Mouse (Mus musculus): ENCODE results near the gene Ercc8.
A peak's percentile ranks its signal among the peaks of the same experiment; 100 is the strongest.

Gene Ercc8

DNA sequence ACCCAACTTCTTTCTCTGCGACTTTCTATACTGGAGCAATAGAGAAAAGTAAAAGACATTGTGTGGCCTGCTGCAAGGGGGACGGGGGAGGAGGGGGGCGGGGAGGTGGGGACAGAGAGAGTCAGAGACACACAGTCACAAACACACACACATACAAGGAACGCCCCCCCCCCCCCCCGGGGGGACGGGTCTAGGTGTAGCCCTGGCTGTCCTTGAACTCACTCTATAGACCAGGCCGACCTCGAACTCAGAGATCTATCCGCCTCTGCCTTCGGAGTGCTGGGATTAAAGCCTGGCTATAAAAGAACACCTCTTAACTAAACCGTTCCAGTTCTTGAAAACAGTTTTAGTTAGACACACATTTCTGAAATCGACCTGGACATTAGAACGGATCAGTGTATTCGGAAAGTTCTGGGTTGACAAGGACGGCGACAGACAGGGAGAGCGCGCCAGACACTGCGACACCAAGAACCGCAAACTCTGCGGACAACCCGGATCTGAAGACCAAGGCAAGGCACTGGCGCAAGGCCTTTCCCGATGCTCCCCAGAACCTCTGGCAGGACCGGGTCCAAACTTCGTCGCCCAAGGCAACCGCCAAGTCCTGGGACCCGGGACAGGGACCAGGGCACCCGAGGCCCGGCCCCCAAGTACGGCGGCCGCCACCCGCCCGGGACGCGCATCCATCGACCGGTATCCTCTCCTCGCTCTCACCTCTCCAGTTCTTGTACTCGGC lies 633 bp upstream of the Ercc8 start:
- DNase-seq: no peak

DNA sequence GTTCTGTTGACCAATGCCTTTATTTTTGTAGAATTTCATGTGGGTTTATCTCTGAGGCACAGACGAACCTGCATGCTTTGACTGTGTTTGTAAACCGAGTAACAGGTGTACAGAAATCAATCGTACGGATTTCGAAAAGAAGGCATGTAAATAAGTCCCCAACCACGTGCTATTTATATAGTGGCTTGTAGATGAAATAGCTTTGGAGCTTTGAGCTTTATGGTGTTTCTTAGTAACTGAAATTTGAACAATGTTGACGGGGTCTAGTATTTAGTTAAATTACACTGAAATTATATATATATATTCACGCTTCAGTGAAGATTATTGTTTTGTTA lies 677 bp downstream of the Ercc8 start:
- no peak for DNase-seq

DNA sequence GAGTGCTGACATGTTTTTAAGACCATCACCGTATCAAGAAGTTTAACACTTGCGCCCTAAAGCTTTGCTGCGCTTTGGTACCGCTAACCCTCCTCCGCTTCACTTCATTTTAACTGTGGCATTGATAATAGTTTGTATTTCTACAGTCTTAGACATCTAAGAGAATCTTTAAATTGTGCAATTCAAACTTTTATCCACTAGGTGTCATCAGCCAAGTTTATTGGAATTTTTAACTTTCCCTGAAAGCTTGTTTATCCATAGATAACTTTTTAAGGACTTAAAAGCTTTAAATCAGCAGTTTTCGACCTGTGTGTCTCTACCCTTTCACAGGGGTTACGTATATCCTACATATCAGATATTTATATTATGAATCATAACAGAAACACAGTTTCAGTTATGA lies 1.4 kb downstream of the Ercc8 start:
- DNase-seq: no peak

DNA sequence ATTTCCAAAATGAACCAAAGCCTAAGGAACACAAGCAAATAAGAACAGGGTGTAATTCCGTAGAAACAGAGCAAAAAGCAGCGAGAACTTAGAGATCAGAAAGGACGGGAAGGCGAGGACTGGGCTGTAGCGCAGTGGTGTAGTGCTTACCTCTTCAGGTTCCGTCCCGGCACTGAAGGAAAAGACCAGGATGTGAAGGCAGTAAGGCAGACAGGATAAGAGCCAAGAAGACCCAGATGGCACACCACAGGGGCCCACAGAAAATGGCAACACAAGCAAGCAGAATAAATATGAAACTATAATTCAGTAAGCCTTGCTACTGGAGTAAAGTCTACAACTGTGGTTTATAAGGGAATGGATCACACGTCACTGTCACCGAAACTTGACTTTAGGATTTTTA lies 5.4 kb downstream of the Ercc8 start:
- no peak for DNase-seq

DNA sequence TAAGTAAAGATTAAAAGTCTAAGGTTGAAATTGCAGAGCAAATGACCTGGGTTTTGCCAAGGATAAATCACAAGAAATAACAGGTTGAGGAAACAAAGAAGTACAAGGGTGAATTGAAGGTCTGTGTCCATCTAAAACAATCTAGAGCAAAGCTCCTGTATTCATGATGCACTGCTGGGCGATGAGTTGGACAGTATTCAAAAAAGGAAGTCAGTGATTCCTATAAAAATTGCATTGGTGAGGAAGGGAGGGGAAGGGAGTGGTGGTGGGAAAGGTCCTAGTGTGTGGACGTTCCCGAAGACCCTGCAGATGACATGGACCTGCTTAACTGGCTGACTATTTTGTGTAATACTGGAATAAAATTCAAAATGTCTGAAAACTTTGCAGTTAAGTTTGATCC lies 6.1 kb downstream of the Ercc8 start:
- no peak for DNase-seq

DNA sequence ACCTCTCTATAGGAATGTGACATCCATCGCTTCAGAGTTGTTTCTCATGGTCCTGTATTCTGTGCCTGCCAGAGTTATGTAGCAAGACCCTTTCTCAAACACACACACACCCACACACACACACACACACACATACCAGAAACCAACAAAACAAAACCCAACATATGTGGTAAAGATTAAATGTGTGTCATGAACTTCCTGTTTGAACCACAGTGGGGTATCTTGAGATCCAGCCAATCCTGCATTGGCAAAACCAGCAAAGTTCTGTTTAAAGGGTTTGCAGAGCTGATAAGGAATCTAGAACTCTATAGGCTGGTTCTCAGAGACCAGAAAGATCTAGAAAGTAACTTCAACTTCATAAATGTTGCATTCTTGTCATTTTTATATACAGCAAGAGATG lies 11.5 kb downstream of the Ercc8 start:
- no peak for DNase-seq

DNA sequence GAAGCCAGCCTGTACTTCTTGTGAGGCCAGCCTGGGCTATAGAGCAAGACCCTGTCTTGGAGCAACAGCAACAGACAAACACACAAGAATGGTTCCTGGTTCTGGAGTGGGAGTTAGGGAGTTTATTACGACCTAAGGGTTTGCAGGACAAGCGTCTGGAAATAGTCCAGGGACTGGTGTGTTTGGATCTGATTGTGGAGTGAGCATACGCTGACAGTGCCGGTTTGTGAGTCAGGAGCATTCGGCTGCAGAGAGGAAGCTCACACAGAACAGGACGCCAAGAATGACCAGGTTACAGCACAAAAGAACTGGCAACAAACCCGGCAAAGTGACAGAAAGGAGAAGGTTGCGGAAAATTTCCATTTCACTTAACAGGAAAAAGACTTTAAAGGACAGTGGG lies 12.0 kb downstream of the Ercc8 start:
- no peak for DNase-seq

DNA sequence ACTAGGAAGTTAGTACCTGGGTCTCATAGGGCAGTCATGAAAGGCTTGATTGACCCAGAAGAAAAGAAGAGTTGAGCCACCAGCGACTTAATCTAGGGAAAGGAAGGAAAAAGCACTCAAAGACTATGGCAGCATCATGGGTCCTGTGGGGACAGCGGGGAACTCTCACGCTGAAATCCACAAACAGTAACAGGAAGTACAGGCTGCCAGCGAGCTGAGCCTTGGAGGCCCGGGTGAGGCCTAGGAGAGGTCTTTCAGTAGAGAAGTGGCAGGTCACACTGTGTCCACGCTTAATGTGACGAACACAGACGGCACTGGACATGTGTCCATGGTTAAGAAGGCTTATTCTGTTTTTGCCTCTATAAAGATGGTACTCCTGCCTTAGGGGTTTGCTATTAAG lies 21.1 kb downstream of the Ercc8 start:
- DNase-seq: peak; percentile 84

DNA sequence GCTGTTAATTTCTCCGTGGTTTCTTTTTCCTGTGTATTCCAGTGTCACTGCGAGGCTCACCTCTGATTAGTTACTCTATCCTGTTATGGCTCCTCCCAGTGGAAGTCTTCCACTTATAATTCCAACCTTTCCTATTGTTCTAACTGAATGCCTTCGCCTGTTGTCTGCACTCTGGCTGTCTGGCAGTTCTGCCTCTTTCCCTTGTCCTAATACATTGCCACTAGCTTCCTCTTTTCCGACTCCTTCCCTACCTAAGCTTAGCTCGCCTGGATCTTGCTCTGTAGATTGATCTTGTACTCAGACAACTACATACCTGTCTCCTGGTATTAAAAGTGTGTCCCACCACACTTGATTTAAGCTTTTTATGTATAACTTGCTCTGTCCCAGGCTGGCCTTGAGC lies 22.3 kb downstream of the Ercc8 start:
- DNase-seq: peak; percentile 64

DNA sequence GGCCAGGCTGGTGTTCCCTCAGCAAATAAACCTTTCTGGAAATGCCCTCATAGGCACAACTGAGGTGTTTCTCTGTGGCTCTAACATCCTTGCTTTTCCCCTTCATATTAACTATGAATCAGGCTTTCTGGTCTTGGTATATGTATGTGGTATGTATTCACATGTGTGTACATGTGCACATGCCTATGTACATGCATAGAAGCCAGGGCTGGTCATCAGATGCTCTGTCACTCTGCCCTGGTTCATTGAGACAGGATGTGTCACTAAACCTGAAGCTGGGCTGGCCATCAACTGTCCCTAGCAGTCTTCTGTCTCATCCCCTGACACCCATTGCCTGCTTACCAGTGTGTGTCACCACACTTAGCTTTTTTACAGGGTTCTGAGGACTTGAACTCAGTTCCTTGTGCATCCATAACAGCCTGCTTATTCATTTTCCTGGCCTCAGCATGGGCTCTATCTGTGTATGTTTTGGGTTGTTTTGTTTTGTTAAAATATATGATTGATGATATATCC lies 26.3 kb downstream of the Ercc8 start:
- DNase-seq: peak; percentile 52

DNA sequence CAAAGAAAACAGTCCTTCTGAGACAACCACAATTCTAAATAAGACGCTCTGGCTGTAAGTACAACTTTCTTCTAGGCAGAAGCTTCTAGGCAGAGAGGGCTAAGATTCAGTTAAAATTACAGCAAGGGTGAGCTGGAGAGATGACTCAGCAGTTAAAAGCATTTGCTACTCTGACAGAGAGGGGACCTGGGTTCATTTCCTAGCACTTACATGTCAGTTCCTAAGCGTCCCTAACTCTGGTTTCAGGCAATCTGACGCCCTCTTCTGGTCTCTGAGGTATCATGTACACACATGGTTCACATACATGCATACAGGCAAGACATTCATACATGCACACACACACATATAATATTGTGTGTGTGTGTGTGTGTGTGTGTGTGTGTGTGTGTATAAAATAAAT lies 27.0 kb downstream of the Ercc8 start:
- peak; percentile 17 for DNase-seq

DNA sequence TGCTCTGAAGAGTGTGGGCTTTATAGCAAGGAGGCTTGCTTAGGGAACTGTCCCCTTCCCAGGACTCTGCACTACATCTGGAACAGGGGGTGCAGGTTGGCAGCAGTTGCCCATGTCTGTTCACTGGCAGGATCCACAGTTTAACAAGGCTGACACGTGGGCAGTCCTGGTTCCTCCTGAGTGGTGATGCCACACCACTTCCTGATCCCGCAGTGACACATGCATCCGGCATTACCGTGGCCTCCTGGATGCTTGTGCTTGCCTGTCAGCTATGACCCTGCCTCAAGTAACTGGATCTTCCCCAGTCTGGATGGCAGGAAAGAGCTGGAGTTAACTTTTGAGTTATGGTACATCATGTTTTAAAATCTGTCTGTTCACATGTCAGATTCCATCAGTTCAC lies 29.5 kb downstream of the Ercc8 start:
- DNase-seq: peak; percentile 56

DNA sequence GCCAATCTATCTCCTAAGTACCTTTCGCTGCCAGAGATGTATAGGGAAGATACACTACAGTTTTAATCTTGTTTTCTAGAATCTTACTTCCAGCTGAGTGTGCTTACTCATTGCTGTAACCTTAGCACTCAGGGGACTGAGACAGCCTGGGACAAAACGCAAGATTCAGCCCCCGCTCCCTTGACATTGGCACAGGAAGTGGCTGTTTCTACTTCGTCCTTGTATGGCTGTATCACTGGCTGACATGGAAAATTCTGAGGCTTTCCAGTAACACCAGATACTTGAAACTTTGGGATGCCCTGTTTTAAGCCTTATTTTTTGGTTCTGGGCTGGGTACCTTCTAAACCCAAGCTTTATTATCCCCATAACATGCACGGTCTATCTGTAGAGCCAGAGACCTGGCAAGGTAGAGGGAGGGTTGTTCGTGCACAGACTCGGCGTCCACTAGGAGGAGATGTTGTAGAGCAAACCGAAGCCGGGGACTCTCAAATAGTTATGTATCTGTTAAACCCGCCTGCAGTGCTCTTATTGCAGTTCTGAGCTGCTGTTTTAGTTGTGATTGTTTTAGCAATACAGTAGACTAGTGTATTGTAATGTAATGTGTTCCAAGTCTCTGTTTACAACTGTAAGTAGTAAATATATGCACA lies 32.7 kb downstream of the Ercc8 start:
- peak; percentile 90 for DNase-seq

DNA sequence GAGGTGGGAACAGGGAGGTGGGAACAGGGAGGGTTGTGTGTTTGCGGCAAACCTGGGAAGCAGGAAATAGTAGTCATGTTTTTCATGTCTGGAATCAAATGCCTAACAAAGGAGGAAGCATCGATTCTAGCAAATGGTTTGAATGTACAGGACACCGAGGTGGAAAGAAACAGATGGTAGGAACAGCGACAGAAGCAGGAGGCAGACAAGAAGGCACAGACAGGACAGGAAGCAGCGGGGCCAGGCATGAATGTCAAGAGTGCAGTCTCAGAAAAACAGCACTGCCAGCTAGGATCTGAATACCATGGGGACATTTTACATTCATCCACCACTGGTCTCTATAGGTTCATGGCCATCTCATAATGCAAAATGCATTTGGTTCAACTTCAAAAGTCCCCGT lies 36.9 kb downstream of the Ercc8 start:
- DNase-seq: peak; percentile 44

DNA sequence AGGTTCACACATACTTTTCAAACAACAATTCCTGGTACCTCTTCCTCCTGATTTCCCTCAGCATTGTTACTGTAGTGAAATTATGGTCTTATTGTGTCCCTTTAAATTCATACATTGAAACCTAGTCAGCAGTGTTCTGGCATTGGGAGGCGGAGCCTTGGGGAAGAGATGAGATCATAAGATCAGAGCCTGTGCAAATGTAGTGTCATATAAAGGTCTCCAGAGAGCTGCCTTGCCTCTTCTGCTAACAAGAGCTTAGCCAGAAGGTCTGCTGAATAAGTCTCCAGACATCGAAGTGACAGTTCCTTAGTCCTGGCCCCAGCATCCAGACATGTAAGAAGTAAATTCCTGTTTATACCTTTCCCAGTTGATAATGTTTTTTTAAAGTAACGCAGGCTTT lies 46.3 kb downstream of the Ercc8 start:
- DNase-seq: peak; percentile 4

DNA sequence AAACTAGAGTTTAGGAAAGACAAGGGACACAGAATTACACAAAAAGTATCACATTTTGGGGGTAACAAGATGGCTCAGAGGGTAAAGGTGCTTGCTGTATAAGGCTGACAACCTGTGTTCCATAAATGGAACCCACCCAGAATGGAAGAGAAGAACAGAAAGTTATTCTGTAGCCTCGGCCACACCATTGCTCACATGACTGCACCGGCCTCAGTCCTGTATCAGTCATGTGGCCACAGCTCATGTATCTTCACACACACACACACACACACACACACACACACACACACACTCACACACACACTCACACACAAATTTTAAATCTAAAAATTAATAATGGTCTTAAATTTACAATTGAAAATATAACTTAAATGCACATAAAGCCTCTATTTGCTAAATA lies 48.9 kb downstream of the Ercc8 start:
- no peak for DNase-seq

DNA sequence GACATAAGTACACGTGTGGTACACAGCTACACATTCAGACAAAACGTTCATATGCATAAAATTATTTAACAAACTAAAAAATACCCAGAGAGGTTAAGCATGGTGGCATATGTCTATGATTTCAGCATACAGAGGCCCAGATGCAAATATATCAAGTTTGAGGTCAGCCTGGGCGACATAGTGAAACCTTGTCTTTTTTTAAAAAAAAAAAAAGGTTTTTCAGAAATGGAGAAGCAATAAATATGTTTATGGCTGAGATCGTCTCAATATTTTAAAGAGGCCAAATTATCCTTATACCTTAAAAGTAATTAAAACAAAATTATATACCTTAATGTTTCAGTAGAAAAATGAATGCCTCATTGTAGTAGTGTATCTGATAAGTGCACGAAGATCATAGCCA lies 49.6 kb downstream of the Ercc8 start:
- no peak for DNase-seq

DNA sequence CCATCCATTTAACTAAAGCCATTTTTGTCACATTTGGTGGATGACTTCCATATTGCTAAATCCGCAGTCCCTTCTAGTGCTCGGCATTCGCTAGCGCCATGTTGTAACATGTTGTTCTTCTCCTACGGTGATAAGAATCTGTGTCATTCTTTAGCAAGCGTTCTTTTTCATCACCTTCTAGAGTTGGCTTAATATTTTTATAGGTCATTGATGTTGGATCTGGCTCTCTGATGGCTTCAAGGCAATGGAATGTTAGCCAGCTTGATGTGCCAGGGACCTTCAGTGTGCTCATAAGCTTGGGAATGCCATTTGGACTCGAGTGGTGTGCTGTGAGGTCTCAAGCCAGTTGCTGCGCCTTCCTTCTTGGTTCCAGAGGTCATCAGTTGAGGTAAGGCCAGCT lies 52.4 kb downstream of the Ercc8 start:
- no peak for DNase-seq

DNA sequence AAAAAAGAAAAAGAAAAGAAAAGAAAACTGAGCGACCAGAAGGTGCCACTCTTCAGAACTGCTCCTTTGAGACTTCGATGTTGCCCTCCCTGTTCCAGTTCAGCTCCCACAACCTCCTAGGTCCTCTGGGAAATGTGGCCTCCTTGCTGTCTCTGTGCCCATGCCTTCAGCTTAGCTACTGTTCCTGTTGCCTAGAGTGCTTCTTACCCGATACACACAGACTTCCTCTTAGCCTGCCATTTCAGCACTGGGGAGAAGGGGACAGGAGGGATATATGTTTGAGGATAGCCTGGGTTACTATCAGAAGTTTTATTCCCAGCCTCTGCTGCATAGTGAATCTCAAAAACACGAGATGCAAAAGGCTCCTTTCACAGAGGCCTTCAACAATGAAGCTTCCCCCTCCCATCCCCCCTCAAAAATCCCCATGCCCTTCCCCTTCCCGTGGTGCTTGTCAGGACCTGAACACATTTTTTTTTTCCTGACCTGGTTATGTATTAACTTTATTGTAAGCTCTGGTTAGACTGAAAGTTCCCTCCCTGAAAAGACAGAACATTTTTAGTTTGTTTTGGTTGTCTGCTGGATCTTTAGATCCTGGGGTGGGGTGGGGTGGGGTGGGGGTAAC lies 54.0 kb downstream of the Ercc8 start:
- no peak for DNase-seq

DNA sequence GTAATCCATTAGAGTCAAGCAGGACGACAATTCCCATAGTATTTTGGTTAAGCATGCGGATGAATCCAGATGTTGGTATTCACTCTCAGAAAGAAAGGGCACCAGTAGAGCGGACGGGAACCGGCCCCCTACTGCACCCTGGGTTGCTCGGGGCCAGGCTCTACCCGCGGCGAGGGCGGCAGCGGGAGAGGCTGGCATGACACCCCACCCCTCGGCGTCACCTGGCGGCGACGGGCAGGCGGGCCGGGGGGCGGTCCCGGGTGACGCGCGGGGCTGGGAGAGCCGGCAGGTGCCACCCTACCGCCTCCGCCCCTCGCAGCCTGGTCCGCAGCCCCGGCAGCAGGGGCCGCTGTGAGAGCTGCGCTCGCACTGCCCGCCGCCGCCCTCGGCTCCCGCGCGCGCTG lies 55.6 kb downstream of the Ercc8 start, which contains the start of gene Elovl7:
Gene Elovl7, plus strand, starts transcription at position 324 of the 404 bp plus-strand sequence.
- peak; percentile 94 for DNase-seq

DNA sequence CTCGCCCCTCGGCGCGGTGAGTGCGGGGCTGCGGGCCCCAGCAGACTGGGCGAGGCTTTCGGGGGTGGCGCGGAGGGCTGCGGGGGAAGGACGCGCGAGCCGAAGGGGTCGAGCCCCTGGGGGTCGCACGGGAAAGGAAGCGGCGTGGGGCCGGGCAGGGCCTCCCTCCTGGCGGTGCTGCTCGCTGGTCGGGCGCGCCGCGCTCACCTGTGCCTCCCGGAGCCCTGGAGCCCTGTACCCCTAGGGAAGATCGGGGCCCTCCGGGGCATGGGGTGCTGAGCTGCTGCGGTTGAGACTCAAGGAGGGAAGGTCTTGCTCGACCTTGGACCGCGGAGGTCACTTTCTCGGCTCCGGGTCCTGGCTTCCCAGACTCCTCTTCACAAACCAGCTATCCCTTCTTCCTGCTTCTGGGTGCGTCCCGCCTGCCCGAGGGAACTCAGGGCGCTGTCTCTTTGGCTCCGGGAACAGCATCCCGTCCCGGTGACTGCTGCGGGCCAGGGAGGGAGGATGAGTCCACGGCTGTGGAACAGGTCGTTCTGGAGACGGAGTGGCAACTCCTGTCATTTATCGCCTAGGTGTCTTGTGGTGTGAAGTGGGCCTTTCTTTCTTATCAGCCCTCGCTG lies 56.1 kb downstream of the Ercc8 start:
- DNase-seq: peak; percentile 88

DNA sequence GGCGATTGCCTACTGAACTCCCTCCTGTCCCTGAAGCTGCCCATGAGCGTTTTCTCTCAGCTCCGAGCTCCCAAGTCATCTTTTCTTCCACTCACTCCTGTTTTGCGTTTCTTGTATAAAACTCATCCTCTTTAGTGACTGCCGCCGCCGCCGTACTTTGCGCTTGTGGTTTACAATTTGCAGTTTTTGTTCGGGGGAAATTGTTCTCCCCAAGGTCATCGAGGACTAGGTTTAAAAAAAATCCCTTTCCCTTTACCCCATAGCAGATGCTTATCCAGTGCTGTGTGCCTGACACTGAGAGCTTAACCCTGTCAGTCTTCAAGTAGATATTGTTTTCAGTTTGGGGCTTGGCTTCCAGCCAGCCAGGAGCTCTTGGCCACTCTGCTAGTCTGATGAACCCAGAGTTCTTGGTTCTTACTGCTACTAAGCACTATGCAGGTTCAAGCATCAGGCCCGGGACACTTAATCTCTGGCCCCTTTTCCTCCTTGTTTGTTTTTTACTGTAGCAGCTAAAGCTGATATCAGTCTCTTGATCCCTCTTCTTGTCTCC lies 56.8 kb downstream of the Ercc8 start:
- peak; percentile 59 for DNase-seq

DNA sequence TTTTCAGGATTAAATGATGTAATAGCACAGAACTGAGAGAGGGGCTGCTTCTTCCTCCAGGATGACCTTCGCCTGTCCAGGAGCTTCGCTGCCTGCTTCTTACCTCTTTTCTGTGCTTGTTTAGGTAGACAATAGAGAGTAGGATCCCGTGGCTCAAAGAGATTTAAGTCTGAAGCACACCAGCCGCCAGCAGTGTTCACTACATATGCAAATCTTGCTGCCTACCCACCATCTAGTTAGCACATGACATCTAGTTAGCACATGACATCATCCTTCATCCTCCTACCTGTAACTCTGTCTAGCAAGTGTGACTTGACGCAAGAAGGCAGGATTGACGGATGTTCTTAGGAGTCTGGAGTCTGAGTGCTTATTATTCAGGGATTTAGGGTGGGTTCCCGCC lies 61.2 kb downstream of the Ercc8 start:
- DNase-seq: peak; percentile 33

DNA sequence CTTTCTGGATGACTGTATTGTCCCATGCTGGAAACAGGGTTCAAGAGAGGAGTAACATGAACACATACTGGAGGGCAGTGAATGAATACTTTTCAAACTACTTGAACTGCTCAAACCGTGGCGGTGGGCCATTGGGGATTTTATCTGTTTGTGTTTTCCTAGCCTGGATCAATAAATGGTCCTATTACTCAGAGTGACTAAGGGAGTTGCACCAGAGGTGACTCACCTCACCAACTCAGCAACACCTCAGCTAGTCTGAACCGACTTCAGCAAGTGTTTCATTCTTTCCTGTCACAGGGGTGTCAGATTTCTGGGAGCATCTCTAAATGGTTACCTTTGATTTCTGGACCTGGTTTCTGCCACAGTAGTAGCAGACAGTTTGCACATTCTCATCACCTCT lies 70.7 kb downstream of the Ercc8 start:
- peak; percentile 63 for DNase-seq

Measured in heart, adult 11 months (tissue).